Comparison of ENCODE assay signal across 10 mouse cellular contexts in the genomic region with DNA sequence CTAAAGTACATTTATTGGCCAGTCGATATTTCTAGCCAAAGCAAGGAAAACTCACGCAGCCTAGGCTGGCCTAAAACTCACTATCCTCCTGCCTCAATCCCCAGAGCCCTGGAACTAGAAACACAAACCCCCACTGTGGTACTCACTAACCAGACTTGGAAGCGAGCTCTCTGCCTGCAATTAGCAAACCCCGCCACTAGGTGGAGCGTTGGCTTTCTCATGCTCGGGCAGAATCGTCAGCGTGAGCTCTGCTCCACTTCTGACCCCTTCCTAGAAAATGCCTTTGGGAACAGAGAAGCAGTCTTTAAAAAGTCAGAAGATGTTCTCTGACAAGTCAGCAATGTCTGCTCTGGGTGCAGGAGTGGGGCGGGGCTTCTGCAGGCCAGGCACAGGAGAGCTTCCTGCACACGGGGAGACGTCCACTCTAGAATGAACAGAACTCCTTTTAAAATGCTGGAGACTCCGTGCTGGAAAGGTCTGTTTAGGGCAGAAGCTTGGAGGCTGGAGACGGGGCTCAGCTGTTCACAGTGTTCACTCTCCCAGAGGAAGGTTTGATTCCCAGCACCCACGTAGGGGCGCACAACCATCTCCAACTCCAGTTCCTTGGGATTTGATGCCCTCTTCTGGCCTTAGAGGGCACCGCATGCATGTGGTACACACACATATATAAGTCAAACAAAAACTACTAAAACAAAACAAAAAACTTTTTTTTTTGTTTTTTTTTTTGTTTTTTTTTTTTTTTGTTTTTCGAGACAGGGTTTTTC. TPM values are rescaled to one million over a fixed set of nuclear protein-coding genes. Genes with fewer than 3 reads are reported as not detected.
DNase-seq lines count a peak whose midpoint lies in the region; ATAC-seq and TF ChIP-seq lines count a peak whose summit lies in the region.
"Had no signal": no experiment of that assay in that cellular context is flagged by ENCODE, and none has a peak within 500 bp of the region (broad histone marks: within the 10 kb centered on the region; RNA-seq: fewer than 3 reads in every experiment).

No protein-coding gene starts in this region.

- no peak overlapping the region for H3K9ac ChIP-seq in liver, postnatal 0 days (replicated peaks)
- H3K9ac ChIP-seq: heart, embryonic 15.5 days had no signal

- peaks cover 6% of the 10 kb centered on the region for H3K9me3 ChIP-seq in liver, postnatal 0 days (ENCODE audit: low read length)
- H3K9me3 ChIP-seq: heart, embryonic 15.5 days had no signal

- no peak overlapping the region for H3K4me2 ChIP-seq in liver, postnatal 0 days (ENCODE audit: low read depth, low read length)
- H3K4me2 ChIP-seq: heart, embryonic 15.5 days had no signal

- DNase-seq in cerebellum, adult 9-11 months = peak; percentile 20
- no peak for DNase-seq in cerebellum, adult 11-12 months
- peak in 1 of 2 experiments; percentile 58 for DNase-seq in layer of hippocampus, adult 2 months (ENCODE audit: low spot score in 2 of 2)
- no peak for DNase-seq in layer of hippocampus, adult 9-11 months
- peak; percentile 90 for DNase-seq in R1 (ENCODE audit: low read depth, low spot score)
- DNase-seq in liver, postnatal 0 days = peak; percentile 45
- DNase-seq in thymus, postnatal 0 days (ENCODE audit: low spot score) = peak; percentile 68
- no peak for DNase-seq in urinary bladder, postnatal 4 days (ENCODE audit: low spot score in 2 of 2)

- no peak overlapping the region for H3K27ac ChIP-seq in layer of hippocampus, adult 2 months
- H3K27ac ChIP-seq in liver, postnatal 0 days (ENCODE audit: low read depth) = no peak overlapping the region
- H3K27ac ChIP-seq: heart, embryonic 15.5 days; macrophage had no signal

- H3K4me3 ChIP-seq in layer of hippocampus, adult 2 months = no peak overlapping the region
- H3K4me3 ChIP-seq in liver, postnatal 0 days (ENCODE audit: low read depth, low read length) = no peak overlapping the region
- H3K4me3 ChIP-seq: heart, embryonic 15.5 days had no signal

- 71% methylated on average over 17 of the region's 17 CpGs for WGBS in liver, postnatal 0 days (ENCODE audit: insufficient replicate concordance)

- H3K36me3 ChIP-seq in liver, postnatal 0 days (replicated peaks; ENCODE audit: insufficient read depth, low read length) = no peaks in the 10 kb centered on the region
- H3K36me3 ChIP-seq: heart, embryonic 15.5 days had no signal

- H3K4me1 ChIP-seq in liver, postnatal 0 days (ENCODE audit: insufficient read depth) = no peaks in the 10 kb centered on the region

- TF ChIP-seq EP300 in liver, postnatal 0 days (IDR thresholded peaks at IDR 0.05; ENCODE audit: low read depth) = no peak

- peak; percentile 78 for TF ChIP-seq CTCF in layer of hippocampus, adult 2 months (conservative IDR thresholded peaks at IDR 0.05)
- peak; percentile 68 for TF ChIP-seq CTCF in liver, postnatal 0 days (IDR thresholded peaks at IDR 0.05; ENCODE audit: low read depth)

- H3K27me3 ChIP-seq in liver, postnatal 0 days (ENCODE audit: insufficient read depth, low read length) = no peaks in the 10 kb centered on the region
- H3K27me3 ChIP-seq: heart, embryonic 15.5 days had no signal

- no peak for ATAC-seq in liver, postnatal 0 days

RNA-seq across cellular contexts. Expression of gene Emid1, which starts 8.8 kb away (rescaled TPM):
- 1 to 10 TPM; 4.2 to 4.9 TPM for total RNA-seq in layer of hippocampus, adult 2 months (2021)
- 4.0 and 4.8 TPM in 2 replicates for polyA plus RNA-seq in liver, postnatal 0 days (2015; fragmentation: Nextera tagmentation; extraction: Ambion mirVana)
- 46.1 and 51.0 TPM in 2 replicates for polyA plus RNA-seq in thymus, postnatal 0 days (2015; fragmentation: Nextera tagmentation; extraction: Ambion mirVana)

Comparison
In these comparisons a context has a peak if more than half of its experiments do, and no peak if none do; other contexts are left out.
1. DNase-seq: peak in cerebellum, adult 9-11 months (single experiment), R1 (single experiment), liver, postnatal 0 days (single experiment) and thymus, postnatal 0 days (single experiment); none in cerebellum, adult 11-12 months (single experiment), layer of hippocampus, adult 9-11 months (single experiment) and urinary bladder, postnatal 4 days (0 of 2).